Mouse (Mus musculus): Measurements from ENCODE around the gene Mme.

Gene Mme

DNA sequence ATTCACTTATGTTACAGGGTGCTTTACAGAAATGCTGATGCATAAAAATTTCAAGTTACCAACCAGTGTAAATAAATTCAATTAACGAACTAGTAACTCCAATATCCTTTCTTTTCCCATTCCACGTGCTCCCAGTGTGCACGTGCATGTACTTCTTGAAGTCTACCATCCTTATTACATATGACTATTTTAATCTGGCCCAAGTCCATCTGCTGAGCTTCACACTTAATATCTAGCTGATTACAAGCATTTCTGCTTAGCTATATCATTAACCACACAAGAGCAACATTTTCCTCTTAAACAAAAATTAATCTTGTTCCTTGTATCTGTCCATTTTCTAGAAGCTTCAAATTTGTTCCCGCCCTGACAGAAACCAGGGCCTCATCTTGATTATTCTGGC, 108.9 kb downstream of the Mme start:
- ATAC-seq (ENCODE audit: insufficient number of reproducible peaks, low FRiP score, low TSS enrichment) = no peak

DNA sequence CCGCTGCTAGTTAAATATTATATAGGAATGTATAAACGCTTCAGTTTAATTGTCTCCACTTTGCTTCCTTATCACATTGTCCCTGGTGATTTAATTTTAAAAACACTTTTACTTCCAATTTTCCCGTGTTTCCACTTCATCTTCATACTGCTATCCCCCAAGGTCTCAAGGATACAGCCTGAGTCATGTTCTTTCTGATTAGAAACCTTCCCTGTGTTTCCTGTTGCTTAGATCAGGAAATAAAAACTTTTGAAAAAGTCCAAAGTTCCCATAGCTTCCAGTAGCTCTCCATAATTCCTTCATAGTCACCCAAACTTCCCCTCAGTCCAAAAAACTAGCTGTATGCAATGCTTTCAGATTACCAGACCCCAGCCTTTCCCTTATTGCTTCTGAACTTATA, 109.4 kb downstream of the Mme start:
- no peak for ATAC-seq (ENCODE audit: insufficient number of reproducible peaks, low FRiP score, low TSS enrichment)

DNA sequence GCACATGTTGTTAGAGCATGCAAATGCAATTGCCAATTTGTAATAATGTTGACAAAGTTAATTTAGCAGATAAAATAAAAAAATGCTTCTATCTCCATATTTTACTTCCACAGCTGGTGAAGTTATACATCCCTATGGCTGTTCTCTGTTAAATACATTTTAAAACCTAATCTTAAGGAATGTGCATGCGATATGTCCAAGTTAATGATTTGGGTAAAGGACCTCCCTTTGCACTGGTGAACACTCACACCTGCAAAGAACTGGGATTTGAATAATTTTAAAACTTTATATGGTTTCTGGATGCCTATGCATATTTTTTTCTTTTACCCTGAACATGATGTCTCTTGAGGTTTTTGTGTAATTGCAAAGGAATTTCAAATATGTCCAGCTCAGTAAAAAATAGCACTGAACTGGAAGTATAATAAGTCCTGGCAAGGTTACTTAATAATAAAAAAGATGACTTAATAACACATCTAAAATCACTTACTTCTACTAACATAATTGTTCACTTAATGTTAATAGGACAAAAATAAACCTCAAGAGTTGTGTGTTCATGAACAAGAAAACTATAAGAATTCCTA, 110.4 kb downstream of the Mme start:
- ATAC-seq (ENCODE audit: insufficient number of reproducible peaks, low FRiP score, low TSS enrichment) = no peak

DNA sequence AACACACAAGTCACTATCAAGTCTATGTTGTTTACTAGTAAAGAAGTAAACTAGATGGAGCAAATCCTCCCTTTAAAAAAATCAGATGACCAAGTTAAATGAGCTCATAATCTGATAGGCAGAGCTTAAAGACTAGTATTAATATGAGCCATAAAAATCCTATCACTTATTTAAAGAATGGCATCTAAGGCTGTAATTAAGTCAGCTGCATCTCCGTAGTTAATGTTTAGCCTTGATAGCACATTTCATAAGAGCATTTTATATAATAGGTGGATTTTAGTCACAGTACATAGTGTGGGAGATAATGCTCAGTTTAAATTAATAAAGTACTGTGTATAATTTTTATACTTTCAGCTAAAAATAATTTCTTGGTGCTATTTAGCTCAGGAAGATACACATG, 118.2 kb downstream of the Mme start:
- no peak for ATAC-seq (ENCODE audit: insufficient number of reproducible peaks, low FRiP score, low TSS enrichment)

DNA sequence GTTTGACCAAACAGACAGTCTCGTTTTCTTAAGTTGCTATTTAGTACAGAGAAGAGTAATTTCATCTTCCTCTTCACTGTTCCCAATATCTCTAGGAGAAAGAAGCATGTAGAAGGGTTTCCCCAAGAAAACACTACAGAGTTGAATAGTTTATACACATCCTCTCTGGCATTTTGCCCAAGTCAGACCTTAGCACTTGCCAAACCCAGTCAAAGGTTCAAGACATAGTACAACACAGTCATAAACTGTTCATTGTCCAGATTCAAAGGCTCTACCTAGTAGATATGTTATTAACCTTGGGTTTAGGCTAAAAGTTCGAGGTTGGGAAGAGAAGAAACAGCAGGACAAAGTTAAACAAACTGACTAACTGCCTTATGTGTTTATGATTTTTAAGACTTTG, 143.7 kb downstream of the Mme start:
- no peak for ATAC-seq (ENCODE audit: insufficient number of reproducible peaks, low FRiP score, low TSS enrichment)

DNA sequence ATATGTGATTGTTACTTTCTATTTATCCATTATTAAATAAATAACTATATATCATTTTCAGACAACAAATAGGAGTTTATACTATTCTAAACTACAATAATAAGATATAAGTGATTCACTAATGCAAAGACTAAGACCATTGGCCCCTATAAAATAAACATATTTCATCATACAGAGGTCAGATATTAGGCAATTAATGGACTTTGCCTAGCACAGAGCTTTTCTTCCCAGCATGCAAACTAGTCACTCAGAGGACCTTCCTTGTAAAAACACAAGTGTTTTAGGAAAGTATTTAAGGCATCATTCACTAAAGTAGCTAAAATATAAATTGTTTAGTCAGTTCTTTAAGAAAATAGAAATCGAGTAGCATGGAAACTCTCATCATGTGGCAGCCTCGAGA, 149.4 kb downstream of the Mme start:
- no peak for ATAC-seq (ENCODE audit: insufficient number of reproducible peaks, low FRiP score, low TSS enrichment)

DNA sequence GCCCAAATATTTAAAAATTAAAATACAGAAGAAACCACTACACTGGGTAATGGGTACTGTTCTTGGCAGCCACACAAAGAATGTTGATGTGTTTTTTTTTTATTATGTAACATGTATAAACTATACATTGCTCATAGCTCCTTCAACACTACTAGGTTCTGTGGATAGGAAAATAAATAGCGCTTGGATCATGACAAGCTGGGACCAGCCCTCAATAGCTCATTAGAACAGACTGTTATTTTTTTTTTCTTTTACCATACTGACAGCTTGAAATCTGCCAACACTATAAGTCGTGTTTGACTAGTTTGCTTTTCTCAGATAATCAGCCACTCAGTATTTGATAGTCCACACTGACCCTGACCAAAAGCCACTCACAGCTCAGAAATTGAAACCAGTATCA, 150.0 kb downstream of the Mme start:
- no peak for ATAC-seq (ENCODE audit: insufficient number of reproducible peaks, low FRiP score, low TSS enrichment)

DNA sequence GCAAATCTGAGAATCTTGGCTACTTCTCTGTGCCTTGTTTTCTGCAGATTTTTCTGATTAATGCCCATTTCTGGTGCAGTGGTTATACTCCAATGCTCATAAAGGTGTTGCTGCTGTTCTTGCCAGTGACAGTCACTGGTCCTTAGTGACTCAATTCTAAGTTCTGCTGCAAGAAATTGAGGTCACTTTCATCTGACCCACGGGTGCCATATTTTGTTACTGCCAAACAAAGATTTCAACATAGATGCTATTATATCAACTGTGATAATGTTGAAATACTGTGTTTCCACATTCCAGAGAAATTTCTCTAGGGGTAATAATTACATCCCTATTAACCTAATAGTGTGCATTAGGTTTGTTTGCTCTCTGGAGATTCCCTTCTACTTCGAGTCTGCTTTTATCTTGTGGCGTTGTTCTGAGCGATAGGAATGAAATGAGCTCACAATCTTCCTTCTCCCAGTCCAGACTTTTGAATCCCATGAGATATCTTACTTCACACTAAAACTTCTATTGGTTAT, 153.1 kb downstream of the Mme start:
- ATAC-seq (ENCODE audit: insufficient number of reproducible peaks, low FRiP score, low TSS enrichment) = no peak

DNA sequence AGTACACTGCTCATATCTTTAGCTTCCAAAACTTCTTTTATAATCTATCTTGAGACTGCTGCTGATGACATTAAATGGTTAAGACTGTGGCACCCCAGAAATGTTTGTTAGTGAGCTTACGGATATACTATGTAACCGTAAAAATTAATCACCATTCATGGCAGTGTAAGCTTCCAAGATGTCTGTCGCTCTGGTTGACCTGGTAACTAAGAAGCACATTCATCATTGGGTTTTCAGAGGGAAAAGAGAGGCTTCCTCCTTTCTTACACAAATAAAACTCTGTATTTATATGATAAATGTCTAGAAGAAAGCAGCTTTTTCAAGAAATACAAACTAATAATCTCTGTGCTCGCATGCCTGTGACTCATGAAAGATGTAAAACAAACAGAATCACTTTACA, 156.8 kb downstream of the Mme start:
- ATAC-seq (ENCODE audit: insufficient number of reproducible peaks, low FRiP score, low TSS enrichment) = no peak

DNA sequence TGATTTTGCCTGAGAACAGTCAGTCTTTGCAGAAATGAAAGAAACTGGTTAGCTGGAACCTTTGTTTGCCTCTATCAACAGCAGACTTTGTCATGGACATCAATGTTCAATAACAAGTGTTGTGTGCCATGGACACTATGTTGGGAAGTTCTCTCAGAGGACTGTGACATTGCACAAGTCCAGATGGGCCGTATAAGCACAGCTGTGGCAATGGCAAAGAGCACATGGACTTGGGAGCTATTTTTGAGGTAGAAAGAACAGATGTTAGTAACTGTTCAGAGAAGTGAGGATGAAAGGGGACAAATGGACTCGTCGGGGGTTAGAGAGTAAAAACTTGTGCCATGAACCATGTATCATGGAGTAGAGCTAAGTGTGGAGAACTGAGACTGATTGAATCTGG, 165.1 kb downstream of the Mme start:
- no peak for ATAC-seq (ENCODE audit: insufficient number of reproducible peaks, low FRiP score, low TSS enrichment)

DNA sequence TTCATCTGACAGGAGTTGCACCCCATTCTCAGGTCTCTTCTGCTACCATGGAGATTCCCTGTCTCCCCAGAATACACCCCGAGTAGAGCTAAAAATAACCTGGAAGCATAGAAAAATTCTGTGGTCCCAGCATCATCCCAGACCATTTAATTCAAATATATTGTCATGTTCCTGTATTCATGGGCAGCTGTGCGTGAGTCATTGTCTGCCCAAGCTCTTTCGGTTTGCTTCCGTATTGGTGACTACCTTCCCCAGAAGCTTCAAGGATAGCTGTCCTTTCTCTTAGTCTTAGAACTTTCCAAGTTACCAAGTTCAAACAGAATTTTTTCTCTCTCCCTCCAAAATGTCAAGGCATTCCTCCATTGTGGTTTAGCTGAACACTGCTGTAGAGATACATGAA, 169.7 kb downstream of the Mme start:
- no peak for ATAC-seq (ENCODE audit: insufficient number of reproducible peaks, low FRiP score, low TSS enrichment)

DNA sequence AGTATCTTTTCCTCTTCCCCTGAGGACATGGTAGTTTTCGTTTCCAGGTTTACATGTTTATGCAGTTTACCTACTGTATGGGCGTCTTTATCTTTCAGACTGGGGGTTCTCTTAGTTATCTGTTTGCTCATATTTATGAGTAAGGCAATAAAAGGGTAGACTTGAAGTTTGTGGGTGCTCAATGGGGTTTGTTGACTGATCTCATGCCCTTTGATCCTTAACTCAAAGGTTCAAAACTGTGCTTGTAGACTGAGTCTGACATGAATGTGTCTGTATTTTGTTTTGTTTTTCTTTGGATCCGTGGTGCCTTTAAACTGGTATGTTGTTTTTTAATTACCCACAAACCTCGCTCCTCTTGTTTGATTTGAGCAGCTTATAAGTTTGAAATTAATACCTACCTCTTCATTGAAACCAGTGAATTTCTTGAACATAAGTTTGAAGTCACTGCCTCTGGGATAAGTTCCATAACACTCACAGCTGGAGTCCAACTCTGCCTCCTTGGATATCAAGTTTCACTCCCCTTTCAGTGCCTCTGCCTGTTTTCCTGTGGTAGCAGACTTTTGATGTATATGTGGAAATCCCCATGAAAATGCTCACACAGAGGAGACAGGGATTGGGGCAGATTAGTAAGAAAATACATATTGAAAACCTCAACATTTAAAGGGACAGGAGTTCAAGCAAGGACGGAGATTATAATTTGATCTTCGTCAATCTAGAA, 171.0 kb downstream of the Mme start:
- no peak for ATAC-seq (ENCODE audit: insufficient number of reproducible peaks, low FRiP score, low TSS enrichment)

DNA sequence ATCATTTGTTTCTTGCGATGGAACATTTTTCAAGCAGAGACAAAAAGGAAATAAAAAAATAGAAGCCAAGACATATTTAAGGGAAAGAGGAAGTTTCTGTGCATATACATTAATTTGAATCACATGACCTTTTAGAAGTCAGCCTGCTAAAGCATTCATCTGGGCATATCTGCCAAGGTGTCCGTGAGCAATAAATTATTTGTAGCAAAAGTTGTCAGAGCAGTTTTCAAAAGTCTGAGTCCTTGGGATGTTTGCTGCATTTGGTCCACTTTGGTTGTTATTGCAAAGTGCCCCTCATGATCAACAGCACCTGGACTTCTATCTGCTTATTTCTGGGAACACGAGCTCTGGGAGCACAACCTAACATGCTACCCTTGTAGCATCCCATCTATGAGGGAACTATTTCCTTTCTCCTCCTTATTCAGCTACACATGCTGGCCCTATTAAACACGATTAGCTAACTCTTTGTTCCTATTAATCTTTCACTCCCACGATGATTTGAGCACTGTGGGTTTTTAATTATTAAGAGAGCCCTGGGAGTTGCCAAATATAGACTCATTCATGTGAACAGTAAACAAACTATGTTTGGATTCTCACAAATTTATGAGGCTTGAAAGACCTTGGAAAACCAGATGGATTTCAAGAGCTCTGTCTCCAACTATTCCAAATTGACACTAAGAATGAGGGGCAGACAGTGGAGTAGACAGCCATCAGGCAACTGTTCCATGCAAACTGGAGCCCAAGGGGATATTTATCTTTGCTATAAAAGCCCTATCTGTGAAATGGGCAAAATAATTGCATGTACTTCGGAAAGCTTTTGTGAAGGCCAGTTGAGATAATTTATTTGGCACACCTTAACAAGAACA, 171.9 kb downstream of the Mme start:
- ATAC-seq (ENCODE audit: insufficient number of reproducible peaks, low FRiP score, low TSS enrichment) = no peak

DNA sequence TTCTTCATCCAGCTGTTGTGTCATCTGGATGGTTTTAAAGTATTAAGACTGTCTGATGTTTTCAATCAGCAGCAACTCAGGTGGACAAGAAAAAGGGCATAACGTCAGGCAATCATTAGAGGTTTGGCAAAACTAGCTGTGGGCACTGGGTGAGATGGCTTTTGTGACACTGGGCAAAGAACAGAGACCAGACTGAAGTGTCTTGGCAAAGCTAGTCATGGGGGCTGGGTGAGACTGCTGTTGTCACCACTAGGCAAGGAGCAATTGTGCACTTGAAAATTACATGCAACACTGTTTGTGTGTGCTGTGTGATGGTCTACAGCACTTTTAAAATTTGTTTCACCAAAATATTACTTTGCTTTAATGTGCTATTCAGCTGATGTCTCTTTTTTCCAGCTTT, 175.9 kb downstream of the Mme start:
- no peak for ATAC-seq (ENCODE audit: insufficient number of reproducible peaks, low FRiP score, low TSS enrichment)

DNA sequence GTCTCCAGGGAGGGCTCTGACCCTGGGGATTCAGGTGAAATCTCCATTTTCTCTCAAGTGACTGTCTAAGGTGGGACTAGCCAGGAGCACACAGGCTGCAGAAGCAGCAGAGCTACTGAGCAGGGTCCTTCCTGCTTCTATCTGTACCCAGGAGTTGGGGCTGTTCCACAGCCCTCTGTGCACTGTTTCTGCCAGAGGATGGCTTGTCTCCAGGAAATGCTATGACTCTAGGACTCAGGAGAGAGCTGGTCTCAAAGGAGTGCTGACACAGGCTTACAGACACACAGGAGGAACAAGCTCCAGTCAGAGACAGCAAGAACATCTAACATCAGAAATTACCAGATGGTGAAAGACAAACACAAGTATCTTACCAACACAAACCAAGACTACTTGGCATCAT, 176.4 kb downstream of the Mme start:
- no peak for ATAC-seq (ENCODE audit: insufficient number of reproducible peaks, low FRiP score, low TSS enrichment)

DNA sequence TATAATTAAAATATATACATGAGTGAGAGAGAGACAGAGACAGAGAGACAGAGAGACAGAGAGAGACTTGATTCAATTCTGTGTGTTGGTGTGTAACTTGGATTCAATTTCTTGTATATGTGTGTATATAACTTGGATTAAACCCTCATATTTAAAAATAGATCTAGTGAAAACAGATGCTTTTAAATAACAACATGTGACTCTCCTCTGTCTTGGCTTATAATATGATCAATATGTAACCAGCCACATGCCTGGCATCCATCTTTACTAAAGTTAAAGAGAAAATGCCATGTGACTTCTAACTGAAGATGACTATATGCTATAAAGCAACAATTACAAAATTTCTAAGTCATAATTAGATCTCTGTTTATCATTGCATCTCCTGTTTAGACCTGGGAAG, 182.2 kb downstream of the Mme start:
- no peak for ATAC-seq (ENCODE audit: insufficient number of reproducible peaks, low FRiP score, low TSS enrichment)

Data from cerebellum, adult (tissue).